Mouse (Mus musculus) intestine, embryonic 16.5 days (tissue): ENCODE measurements around the gene Izumo1r. TPM values are rescaled to one million over a fixed set of nuclear protein-coding genes. Genes with fewer than 3 reads are reported as not detected.

Source experiments
- ATAC-seq: fragments of 200-750 bp; cut with Nextera tagmentation; 2 replicates; pipeline ENCODE4 v1.8.0; 2017; ENCODE audit warnings: moderate TSS enrichment, moderate library complexity
- H3K27ac ChIP-seq: fragments of 300-500 bp; sonication (generic); 2 replicates; pipeline ENCODE4 v1.5.1; 2014; ENCODE audit warnings: mild to moderate bottlenecking, low read length
- H3K27me3 ChIP-seq: fragments of 300-500 bp; sonication (generic); replicated peaks from 2 replicates; pipeline ENCODE4 v1.6.1; 2014; ENCODE audit warnings: low read length, control low read depth, mixed read lengths; ENCODE audit not compliant: control insufficient read depth, insufficient read depth
- H3K36me3 ChIP-seq: fragments of 300-500 bp; sonication (generic); 2 replicates; pipeline ENCODE4 v1.6.1; 2014; ENCODE audit warnings: low read length, control low read depth; ENCODE audit not compliant: control insufficient read depth, insufficient read depth
- H3K4me1 ChIP-seq: fragments of 300-500 bp; sonication (generic); 2 replicates; pipeline ENCODE4 v1.6.1; 2014; ENCODE audit warnings: low read length, control low read depth, mixed read lengths; ENCODE audit not compliant: control insufficient read depth, insufficient read depth
- H3K4me2 ChIP-seq: fragments of 300-500 bp; sonication (generic); 2 replicates; pipeline ENCODE4 v1.6.1; 2014; ENCODE audit warnings: low read depth, low read length, control low read depth
- H3K4me3 ChIP-seq: fragments of 300-500 bp; sonication (generic); 2 replicates; pipeline ENCODE4 v1.5.1; 2014; ENCODE audit warnings: mild to moderate bottlenecking, low read length
- H3K9ac ChIP-seq: fragments of 300-500 bp; sonication (generic); 2 replicates; pipeline ENCODE4 v1.6.1; 2014; ENCODE audit warnings: low read depth, low read length
- H3K9me3 ChIP-seq: fragments of 300-500 bp; sonication (generic); 2 replicates; pipeline ENCODE4 v1.6.1; 2016; ENCODE audit warnings: low read length, control low read depth; ENCODE audit not compliant: control insufficient read depth
- WGBS: fragments of 180-500 bp; shearing (Covaris S2); extraction: QIAGEN DNeasy Blood & Tissue Kit; methylation state at CpG from one replicate; pipeline ENCODE4 v1.1.7; 2014; 5-methylcytosine and 5-hydroxymethylcytosine counted together
- polyA plus RNA-seq: library from polyadenylated mRNA; unstranded; fragments of >200 nt; fragmentation: Nextera tagmentation; extraction: Ambion mirVana; gene quantifications from 2 replicates; pipeline ENCODE4 v1.2.1, GENCODE M21; 2015

Gene Izumo1r
- polyA plus RNA-seq, 1 experiment from 2014 or later: not detected

DNA sequence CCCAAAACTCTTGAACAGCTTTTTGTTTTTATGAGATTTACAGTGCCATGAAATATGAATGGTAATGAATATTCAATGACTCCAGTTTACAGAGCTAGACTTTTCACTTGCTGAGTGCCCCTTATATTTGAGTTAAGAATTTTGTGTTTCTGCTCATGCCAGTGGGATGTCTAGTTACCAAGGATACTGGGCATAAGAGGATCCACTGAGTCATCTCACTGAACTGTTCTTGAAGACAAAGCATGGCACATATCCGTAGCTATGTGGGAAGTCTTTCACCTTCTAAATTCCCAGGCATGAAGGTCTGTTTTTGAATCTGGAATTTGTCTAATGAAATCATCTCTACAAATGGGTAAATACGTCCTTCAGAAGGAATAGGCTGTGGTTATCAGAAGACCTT is 8.3 kb upstream of the Izumo1r start:
- Histone ChIP-seq H3K27ac (no peak overlapping the region), H3K4me2 (no peak overlapping the region), H3K9me3 (no peaks in the 10 kb centered on the region), H3K36me3 (no peaks in the 10 kb centered on the region), H3K4me3 (no peak overlapping the region), H3K9ac (no peak overlapping the region), H3K4me1 (peaks cover 2% of the 10 kb centered on the region; the same call in 1 of the 2 replicates), H3K27me3 (no peaks in the 10 kb centered on the region)
- ATAC-seq: no peak
- 68% methylated on average over 2 of the region's 2 CpGs for WGBS

DNA sequence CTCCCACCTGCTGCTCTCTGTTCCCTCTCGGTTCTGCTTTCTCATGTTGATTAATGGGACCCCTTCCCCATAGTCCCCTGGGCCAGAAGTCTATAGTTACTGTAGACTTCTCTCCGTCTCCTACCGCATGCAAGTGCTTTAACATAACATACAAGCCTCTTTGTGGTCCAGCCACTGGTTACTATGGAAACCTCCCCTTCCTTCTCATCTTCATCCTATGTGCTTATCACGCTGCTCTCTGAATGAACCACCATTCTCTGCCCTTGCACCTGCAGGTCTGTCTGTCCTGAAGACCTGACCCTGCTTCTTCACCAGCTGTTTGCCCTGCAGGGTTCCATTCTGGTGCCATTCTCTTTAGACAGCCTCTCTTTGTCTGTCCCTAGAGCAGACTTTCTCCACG is 6.2 kb upstream of the Izumo1r start:
- 46% methylated on average over 5 of the region's 5 CpGs for WGBS

DNA sequence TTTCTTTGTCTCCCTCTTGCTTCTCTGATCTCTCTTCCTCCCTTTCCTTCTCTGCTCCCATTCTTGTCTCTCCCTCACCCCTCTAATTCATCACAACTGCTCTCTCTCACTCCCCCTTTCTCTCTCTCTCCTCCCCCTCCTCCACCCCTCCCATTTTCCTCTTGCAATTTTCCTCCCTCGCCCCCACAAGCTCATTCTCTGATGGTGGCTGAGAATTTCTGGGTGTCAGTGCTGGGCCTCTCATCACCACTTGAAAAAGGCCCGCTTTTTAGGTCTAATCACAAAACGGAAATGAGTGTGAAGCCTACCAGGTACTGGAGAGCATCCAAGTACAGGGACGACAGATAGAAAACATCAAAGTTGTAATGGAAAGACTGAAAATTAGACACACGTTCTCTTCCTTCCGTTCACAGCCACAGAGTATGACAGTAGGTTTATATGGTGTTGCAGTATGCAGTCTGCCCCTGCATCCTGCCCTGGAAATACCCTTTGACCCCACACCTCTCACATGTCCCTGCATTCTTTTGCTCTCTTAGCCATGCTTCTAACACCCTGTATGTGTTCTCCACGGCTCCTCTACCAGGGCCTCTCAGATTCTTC is 4.2 kb upstream of the Izumo1r start:
- Histone ChIP-seq H3K9me3 (no peaks in the 10 kb centered on the region), H3K27me3 (no peaks in the 10 kb centered on the region), H3K4me3 (no peak overlapping the region), H3K36me3 (no peaks in the 10 kb centered on the region), H3K27ac (no peak overlapping the region), H3K4me1 (peaks cover 2% of the 10 kb centered on the region; the same call in 1 of the 2 replicates), H3K9ac (no peak overlapping the region), H3K4me2 (no peak overlapping the region)
- 58% methylated on average over 7 of the region's 7 CpGs for WGBS
- ATAC-seq: no peak

More for the DNA sequence above, 6.2 kb upstream of the Izumo1r start:
- H3K27ac ChIP-seq: no peak overlapping the region
- H3K9ac ChIP-seq: no peak overlapping the region
- no peak overlapping the region for H3K4me3 ChIP-seq
- H3K4me2 ChIP-seq: no peak overlapping the region
- H3K4me1 ChIP-seq: peaks cover 2% of the 10 kb centered on the region; the same call in 1 of the 2 replicates
- ATAC-seq: no peak
- H3K9me3 ChIP-seq: no peaks in the 10 kb centered on the region
- H3K27me3 ChIP-seq: no peaks in the 10 kb centered on the region
- no peaks in the 10 kb centered on the region for H3K36me3 ChIP-seq

DNA sequence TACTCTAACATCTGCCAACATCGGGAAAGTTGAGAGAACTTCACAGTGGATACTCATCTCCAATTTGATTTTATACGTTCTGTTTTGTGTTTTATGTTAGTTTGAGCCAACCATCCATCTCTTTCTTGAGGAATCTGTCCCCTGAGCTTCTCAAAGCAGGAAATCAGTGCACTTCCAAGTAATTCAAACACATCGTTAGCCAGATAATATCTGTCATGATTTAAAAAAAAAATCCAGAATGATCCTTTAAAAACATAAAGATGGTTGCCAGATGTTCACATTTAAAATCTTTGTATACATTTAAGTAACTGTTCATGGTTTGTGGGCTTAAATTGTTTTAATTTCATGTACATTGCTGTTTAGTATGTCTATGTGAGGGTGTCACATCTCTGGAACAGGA is 2.2 kb upstream of the Izumo1r start:
- no peak for ATAC-seq
- no peaks in the 10 kb centered on the region for H3K36me3 ChIP-seq
- 47% methylated on average over 3 of the region's 3 CpGs for WGBS
- H3K9me3 ChIP-seq: no peaks in the 10 kb centered on the region
- no peak overlapping the region for H3K9ac ChIP-seq
- H3K27me3 ChIP-seq: no peaks in the 10 kb centered on the region
- no peak overlapping the region for H3K4me2 ChIP-seq
- H3K4me1 ChIP-seq: peaks cover 2% of the 10 kb centered on the region; the same call in 1 of the 2 replicates
- H3K27ac ChIP-seq: no peak overlapping the region
- H3K4me3 ChIP-seq: no peak overlapping the region

DNA sequence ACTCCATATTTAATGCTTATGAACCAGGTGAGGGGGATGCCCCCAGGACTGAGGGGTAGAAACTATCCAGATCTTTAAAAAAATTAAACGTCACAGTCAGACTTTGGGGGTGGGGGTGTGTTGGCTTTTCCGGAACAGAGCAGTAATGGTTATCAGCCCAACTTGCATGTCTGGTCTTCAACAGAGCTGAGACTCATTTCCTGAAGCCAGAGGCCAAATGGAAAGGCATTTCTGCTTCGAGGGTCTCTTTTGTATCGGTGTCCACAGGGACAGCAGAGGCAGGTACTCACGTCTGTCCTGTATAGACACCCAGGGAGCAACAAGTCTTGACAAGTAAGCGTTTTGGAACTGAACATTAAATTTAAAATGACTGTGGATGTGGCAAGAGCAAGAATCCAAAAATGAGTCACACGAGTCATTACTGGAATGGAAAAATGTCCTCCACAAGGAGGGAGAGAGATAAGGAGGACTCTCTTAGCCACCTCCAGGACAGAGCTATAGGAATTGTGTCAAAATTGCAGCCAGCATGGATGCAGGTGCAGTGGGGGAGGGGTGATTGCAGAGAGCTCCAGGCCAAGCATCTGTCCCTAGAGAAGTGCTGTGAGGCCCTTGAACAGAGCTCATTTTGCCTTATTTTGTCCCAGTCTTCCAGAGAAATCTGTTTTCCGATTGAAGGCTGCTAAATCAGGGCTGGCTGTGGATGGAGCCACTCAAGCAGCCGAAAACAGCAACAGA is 1.2 kb upstream of the Izumo1r start:
- no peaks in the 10 kb centered on the region for H3K9me3 ChIP-seq
- no peaks in the 10 kb centered on the region for H3K36me3 ChIP-seq
- 47% methylated on average over 9 of the region's 9 CpGs for WGBS
- H3K4me2 ChIP-seq: no peak overlapping the region
- H3K4me3 ChIP-seq: no peak overlapping the region
- no peak overlapping the region for H3K27ac ChIP-seq
- no peak overlapping the region for H3K9ac ChIP-seq
- no peaks in the 10 kb centered on the region for H3K27me3 ChIP-seq
- H3K4me1 ChIP-seq: peaks cover 2% of the 10 kb centered on the region; the same call in 1 of the 2 replicates
- no peak for ATAC-seq

DNA sequence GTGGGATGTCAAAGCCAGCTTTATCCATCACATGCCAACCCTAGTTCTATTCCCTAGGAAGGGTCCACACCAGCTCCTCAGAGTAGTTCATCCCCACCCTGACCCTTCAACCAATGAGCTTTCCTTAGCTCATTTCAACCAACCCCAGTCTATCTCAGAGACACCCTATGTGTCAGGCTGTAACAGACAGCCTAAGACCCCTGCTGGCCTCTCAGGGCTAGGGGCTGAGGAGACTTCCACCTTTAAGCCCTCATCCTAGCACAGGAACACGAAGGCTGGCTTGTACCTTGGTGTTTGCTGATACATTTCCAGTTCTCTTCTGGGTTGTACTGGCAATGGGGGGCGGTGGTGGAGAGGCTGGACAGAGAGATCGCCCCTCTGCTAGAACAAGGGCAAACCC is 743 bp downstream of the Izumo1r start:
- H3K9ac ChIP-seq: no peak overlapping the region
- peaks cover 2% of the 10 kb centered on the region; the same call in 1 of the 2 replicates for H3K4me1 ChIP-seq
- H3K4me2 ChIP-seq: no peak overlapping the region
- H3K27me3 ChIP-seq: no peaks in the 10 kb centered on the region
- H3K4me3 ChIP-seq: no peak overlapping the region
- no peaks in the 10 kb centered on the region for H3K9me3 ChIP-seq
- ATAC-seq: no peak
- WGBS: 86% methylated on average over 3 of the region's 3 CpGs
- H3K36me3 ChIP-seq: no peaks in the 10 kb centered on the region
- no peak overlapping the region for H3K27ac ChIP-seq

DNA sequence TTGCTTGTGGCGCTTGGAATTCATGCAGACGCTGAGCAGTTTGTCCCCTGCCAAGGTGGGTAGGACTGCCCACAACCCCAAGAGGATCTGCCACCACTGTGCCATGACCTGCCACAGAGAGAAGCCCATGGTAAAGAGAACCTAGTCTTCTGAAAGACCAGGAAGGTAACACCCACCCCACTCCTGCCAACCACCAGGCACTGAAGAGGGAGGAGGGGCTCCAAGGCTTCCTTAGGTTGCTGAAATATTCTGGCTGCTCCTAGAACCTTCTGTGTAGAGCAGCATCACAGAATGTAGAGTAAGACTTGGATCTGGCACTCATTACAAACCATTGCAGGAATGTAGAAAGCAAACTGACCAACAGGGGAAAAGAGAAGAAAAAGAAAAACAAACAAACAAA is 1.3 kb downstream of the Izumo1r start:
- H3K36me3 ChIP-seq: no peaks in the 10 kb centered on the region
- no peak overlapping the region for H3K4me2 ChIP-seq
- H3K9ac ChIP-seq: no peak overlapping the region
- ATAC-seq: no peak
- no peaks in the 10 kb centered on the region for H3K27me3 ChIP-seq
- WGBS: 88% methylated on average over 2 of the region's 2 CpGs
- H3K27ac ChIP-seq: no peak overlapping the region
- H3K4me3 ChIP-seq: no peak overlapping the region
- no peaks in the 10 kb centered on the region for H3K4me1 ChIP-seq
- no peaks in the 10 kb centered on the region for H3K9me3 ChIP-seq

DNA sequence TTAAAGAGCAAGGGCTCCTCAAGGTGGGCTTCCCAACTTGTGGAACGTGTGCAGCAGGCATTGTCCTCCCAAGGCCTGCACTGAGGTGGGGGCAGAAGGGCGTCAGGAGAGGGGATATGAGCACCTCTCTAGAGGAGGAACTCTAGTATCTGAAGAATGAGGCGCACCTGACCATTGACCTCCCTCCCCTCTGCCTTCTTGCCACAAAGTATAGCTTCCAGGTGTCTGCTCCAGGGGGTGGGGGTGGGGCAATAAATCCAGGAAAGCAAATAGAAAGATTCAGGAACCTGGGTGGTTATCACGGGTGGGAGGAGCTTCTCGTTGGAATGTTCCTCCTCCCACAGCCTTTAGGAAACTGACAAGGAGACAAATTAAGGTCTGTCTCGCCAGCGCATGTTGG is 2.0 kb downstream of the Izumo1r start:
- no peak overlapping the region for H3K27ac ChIP-seq
- H3K4me2 ChIP-seq: no peak overlapping the region
- H3K9me3 ChIP-seq: no peaks in the 10 kb centered on the region
- H3K27me3 ChIP-seq: no peaks in the 10 kb centered on the region
- 50% methylated on average over 7 of the region's 7 CpGs for WGBS
- H3K4me1 ChIP-seq: no peaks in the 10 kb centered on the region
- no peaks in the 10 kb centered on the region for H3K36me3 ChIP-seq
- H3K9ac ChIP-seq: no peak overlapping the region
- no peak overlapping the region for H3K4me3 ChIP-seq
- peak; percentile 82 for ATAC-seq

DNA sequence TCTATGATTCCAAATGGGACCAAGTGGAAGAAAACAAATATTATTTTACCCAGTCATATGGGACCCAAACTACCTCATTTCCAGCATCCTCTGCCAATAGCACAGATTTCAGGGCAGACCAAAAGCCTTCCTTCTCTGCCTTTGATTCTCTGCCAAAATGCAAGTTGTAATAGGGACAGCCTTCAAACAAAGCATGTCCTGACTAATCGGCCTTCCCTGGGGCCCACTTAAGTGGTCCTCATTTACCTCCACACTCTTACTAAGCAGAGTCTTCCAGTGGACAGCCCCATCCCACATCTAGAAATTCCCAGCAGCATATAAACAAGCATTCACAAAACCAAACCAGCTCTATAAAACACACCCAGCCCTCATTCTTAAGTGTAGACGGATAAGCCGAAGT is 6.6 kb downstream of the Izumo1r start:
- Histone ChIP-seq H3K4me3 (no peak overlapping the region), H3K4me2 (no peak overlapping the region), H3K9ac (no peak overlapping the region), H3K4me1 (no peaks in the 10 kb centered on the region), H3K9me3 (no peaks in the 10 kb centered on the region), H3K27ac (no peak overlapping the region), H3K27me3 (no peaks in the 10 kb centered on the region), H3K36me3 (no peaks in the 10 kb centered on the region)
- WGBS: 63% methylated on average over 3 of the region's 3 CpGs
- ATAC-seq: no peak
